Mouse (Mus musculus): Measurements from ENCODE around the gene Gm20388. TPM values are rescaled to one million over a fixed set of nuclear protein-coding genes. Genes with fewer than 3 reads are reported as not detected.

Gene Gm20388
- total and polyA plus RNA-seq, 2 experiments from 2014 or later, result 51.3 TPM; not detected in 1

GRCm38 (mm10) chr8:120401216-120401615, 490.6 kb downstream of the Gm20388 start:
- H3K9ac ChIP-seq, result no peak overlapping the region
- H3K9me3 ChIP-seq (ENCODE audit: low read length), result no peaks in the 10 kb centered on the region
- no peak overlapping the region for H3K4me3 ChIP-seq (ENCODE audit: low read depth, low read length)
- H3K4me1 ChIP-seq (ENCODE audit: insufficient read depth), result peaks cover 20% of the 10 kb centered on the region
- no peak for DNase-seq
- no peaks in the 10 kb centered on the region for H3K36me3 ChIP-seq (ENCODE audit: insufficient read depth)
- no peaks in the 10 kb centered on the region for H3K27me3 ChIP-seq (ENCODE audit: insufficient read depth, low read length)
- H3K4me2 ChIP-seq (ENCODE audit: low read depth), result no peak overlapping the region
- 84% methylated on average over 2 of the region's 2 CpGs for WGBS
- no peak for ATAC-seq
- TF ChIP-seq CTCF (IDR thresholded peaks at IDR 0.05; ENCODE audit: low read depth), result no peak
- H3K27ac ChIP-seq (ENCODE audit: low read depth, low read length), result no peak overlapping the region

GRCm38 (mm10) chr8:120401712-120402111, 491.1 kb downstream of the Gm20388 start:
- Histone ChIP-seq H3K9me3 (ENCODE audit: low read length) (no peaks in the 10 kb centered on the region), H3K27ac (ENCODE audit: low read depth, low read length) (no peak overlapping the region), H3K9ac (no peak overlapping the region), H3K27me3 (ENCODE audit: insufficient read depth, low read length) (no peaks in the 10 kb centered on the region), H3K36me3 (ENCODE audit: insufficient read depth) (no peaks in the 10 kb centered on the region), H3K4me1 (ENCODE audit: insufficient read depth) (peaks cover 20% of the 10 kb centered on the region), H3K4me2 (ENCODE audit: low read depth) (no peak overlapping the region), H3K4me3 (ENCODE audit: low read depth, low read length) (no peak overlapping the region)
- TF ChIP-seq CTCF (IDR thresholded peaks at IDR 0.05; ENCODE audit: low read depth), result no peak
- WGBS, result 85% methylated on average over 7 of the region's 7 CpGs
- ATAC-seq, result no peak
- no peak for DNase-seq

DNA sequence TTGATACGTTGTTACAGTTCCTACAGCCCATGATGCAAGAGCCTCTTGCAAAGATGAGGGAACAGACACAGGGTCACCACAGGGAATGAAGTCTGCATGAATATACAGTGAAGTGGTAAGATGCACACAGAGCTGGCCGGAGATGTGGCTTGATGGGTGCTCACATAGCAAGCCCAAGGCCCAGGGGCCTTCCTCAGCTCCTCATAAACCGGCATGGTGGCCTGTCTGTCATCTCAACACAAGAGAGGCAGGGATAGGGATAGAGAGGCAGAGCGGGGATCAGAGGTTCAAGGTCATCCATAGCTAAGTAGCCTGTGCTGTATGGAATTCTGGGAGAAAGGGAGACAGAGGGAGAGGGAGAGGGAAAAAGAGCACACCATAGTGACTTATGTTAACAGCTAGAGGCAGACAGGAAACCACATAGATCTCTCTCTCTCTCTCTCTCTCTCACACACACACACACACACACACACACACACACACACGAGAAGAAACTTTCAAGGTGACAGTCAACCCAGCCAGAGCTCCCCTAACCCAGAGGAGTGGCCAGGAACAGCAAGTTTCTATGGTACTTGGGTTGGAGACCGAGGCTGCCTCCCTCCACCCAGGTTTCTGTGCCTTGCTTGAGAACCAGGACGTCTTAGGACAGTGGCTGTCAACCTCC, 493.1 kb downstream of the Gm20388 start:
- no peak overlapping the region for H3K4me2 ChIP-seq (ENCODE audit: low read depth)
- ATAC-seq (no peak), DNase-seq (no peak)
- no peaks in the 10 kb centered on the region for H3K9me3 ChIP-seq (ENCODE audit: low read length)
- TF ChIP-seq CTCF (IDR thresholded peaks at IDR 0.05; ENCODE audit: low read depth), result no peak
- no peak overlapping the region for H3K27ac ChIP-seq (ENCODE audit: low read depth, low read length)
- H3K9ac ChIP-seq, result no peak overlapping the region
- H3K36me3 ChIP-seq (ENCODE audit: insufficient read depth), result no peaks in the 10 kb centered on the region
- peaks cover 7% of the 10 kb centered on the region; the same call in 1 of the 2 replicates for H3K4me1 ChIP-seq (ENCODE audit: insufficient read depth)
- no peaks in the 10 kb centered on the region for H3K27me3 ChIP-seq (ENCODE audit: insufficient read depth, low read length)
- H3K4me3 ChIP-seq (ENCODE audit: low read depth, low read length), result no peak overlapping the region
- WGBS, result 79% methylated on average over 7 of the region's 7 CpGs

- WGBS, result 16% methylated on average over 7 of the region's 7 CpGs
- peak; percentile 53; the same call in 1 of the 2 replicates for ATAC-seq
- H3K4me2 ChIP-seq (ENCODE audit: low read depth), result no peak overlapping the region
- H3K36me3 ChIP-seq (ENCODE audit: insufficient read depth), result no peaks in the 10 kb centered on the region
- H3K9me3 ChIP-seq (ENCODE audit: low read length), result no peaks in the 10 kb centered on the region
- no peak overlapping the region for H3K4me3 ChIP-seq (ENCODE audit: low read depth, low read length)
- H3K27ac ChIP-seq (ENCODE audit: low read depth, low read length), result 0 out of 2 replicates have a peak overlapping the region, but pooled peaks have one; percentile 9
- H3K4me1 ChIP-seq (ENCODE audit: insufficient read depth), result 0 out of 2 replicates have a peak, but pooled peaks cover 7% of the 10 kb centered on the region
- no peak overlapping the region for H3K9ac ChIP-seq
- peak; percentile 61 for TF ChIP-seq CTCF (IDR thresholded peaks at IDR 0.05; ENCODE audit: low read depth)
- no peak for DNase-seq
- H3K27me3 ChIP-seq (ENCODE audit: insufficient read depth, low read length), result no peaks in the 10 kb centered on the region
Observed at GRCm38 (mm10) chr8:120404609-120405036, 494.0 kb downstream of the Gm20388 start.

- TF ChIP-seq CTCF (IDR thresholded peaks at IDR 0.05; ENCODE audit: low read depth), result no peak
- H3K27me3 ChIP-seq (ENCODE audit: insufficient read depth, low read length), result no peaks in the 10 kb centered on the region
- H3K27ac ChIP-seq (ENCODE audit: low read depth, low read length), result no peak overlapping the region
- no peaks in the 10 kb centered on the region for H3K9me3 ChIP-seq (ENCODE audit: low read length)
- H3K4me1 ChIP-seq (ENCODE audit: insufficient read depth), result peaks cover 9% of the 10 kb centered on the region; the same call in 1 of the 2 replicates
- no peak overlapping the region for H3K4me3 ChIP-seq (ENCODE audit: low read depth, low read length)
- H3K36me3 ChIP-seq (ENCODE audit: insufficient read depth), result no peaks in the 10 kb centered on the region
- no peak overlapping the region for H3K9ac ChIP-seq
- 92% methylated on average over 12 of the region's 12 CpGs for WGBS
- no peak overlapping the region for H3K4me2 ChIP-seq (ENCODE audit: low read depth)
- no peak for ATAC-seq
- DNase-seq, result no peak
Observed at GRCm38 (mm10) chr8:120406008-120406632, 495.5 kb downstream of the Gm20388 start.

DNA sequence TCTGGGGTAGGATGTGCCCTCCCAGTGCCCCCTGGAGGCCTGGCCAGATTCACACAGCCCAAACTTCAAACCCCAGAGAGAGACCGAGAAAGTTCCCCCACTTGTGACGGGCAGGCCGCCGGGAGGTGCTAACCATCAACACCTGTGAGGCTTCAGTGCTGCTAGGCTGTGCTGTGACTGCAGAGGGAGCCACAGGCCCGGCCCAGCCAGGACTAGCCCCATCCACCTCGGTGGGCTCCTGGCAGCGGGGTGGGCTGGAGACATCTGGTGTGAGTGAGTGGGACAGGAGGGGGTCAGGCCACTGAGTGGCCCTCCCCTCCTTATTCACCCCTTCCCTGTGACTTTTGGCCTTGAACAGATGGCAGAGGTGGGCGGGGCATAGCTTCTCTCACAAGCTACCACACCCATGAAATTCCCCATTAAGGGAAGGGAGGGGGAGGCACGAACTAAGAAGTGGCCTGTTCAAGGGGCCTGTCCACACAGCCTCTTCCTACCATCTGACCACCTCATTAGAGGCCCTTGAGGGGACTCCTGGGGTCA, 497.1 kb downstream of the Gm20388 start:
- Histone ChIP-seq H3K27ac (ENCODE audit: low read depth, low read length) (no peak overlapping the region), H3K36me3 (ENCODE audit: insufficient read depth) (no peaks in the 10 kb centered on the region), H3K4me1 (ENCODE audit: insufficient read depth) (peaks cover 21% of the 10 kb centered on the region), H3K4me3 (ENCODE audit: low read depth, low read length) (no peak overlapping the region), H3K9me3 (ENCODE audit: low read length) (no peaks in the 10 kb centered on the region), H3K9ac (no peak overlapping the region), H3K4me2 (ENCODE audit: low read depth) (no peak overlapping the region), H3K27me3 (ENCODE audit: insufficient read depth, low read length) (no peaks in the 10 kb centered on the region)
- TF ChIP-seq CTCF (IDR thresholded peaks at IDR 0.05; ENCODE audit: low read depth), result peak; percentile 70
- DNase-seq (no peak), ATAC-seq (peak; percentile 55; the same call in 1 of the 2 replicates)
- WGBS, result 16% methylated on average over 9 of the region's 9 CpGs

Data from forebrain, postnatal 0 days (tissue).